Mouse (Mus musculus) ES-E14 (cell line): ENCODE data around the gene Hdac9. TPM values are rescaled to one million over a fixed set of nuclear protein-coding genes. Genes with fewer than 3 reads are reported as not detected.

Experiments
- DNase-seq: peaks from one replicate; pipeline ENCODE4 v3.0.0-alpha.2; 2013; ENCODE audit warnings: low read depth, low spot score
- H3K27ac ChIP-seq: 2 replicates; pipeline ENCODE4 v1.5.1; 2012; ENCODE audit warnings: low read depth, mild to moderate bottlenecking, low read length, moderate library complexity, mixed read lengths; ENCODE audit not compliant: poor library complexity, insufficient read depth, severe bottlenecking
- H3K36me3 ChIP-seq: 2 replicates; pipeline ENCODE4 v1.6.1; 2012; ENCODE audit warnings: mild to moderate bottlenecking, low read length, moderate library complexity, mixed read lengths; ENCODE audit not compliant: control insufficient read depth, poor library complexity, insufficient read depth, severe bottlenecking
- H3K4me1 ChIP-seq, 2 experiments: fragments of 150-350 bp in 1 of 2; sonication (generic) in 1 of 2; 2 replicates each; pipeline ENCODE4 v1.6.1; 2012; ENCODE audit warnings: low read length in 2 of 2, mild to moderate bottlenecking in 1 of 2, mixed read lengths in 1 of 2; ENCODE audit not compliant: control insufficient read depth in 2 of 2, insufficient read depth in 2 of 2, poor library complexity in 1 of 2
- H3K4me3 ChIP-seq, 2 experiments: fragments of 150-350 bp in 1 of 2; sonication (generic) in 1 of 2; 2 replicates each; pipeline ENCODE4 v1.5.1; 2012; ENCODE audit warnings: low read length in 2 of 2, low read depth in 1 of 2, mild to moderate bottlenecking in 1 of 2, mixed read lengths in 1 of 2; ENCODE audit not compliant: insufficient read depth in 1 of 2, poor library complexity in 1 of 2, severe bottlenecking in 1 of 2
- H3K9ac ChIP-seq: 2 replicates; pipeline ENCODE4 v1.6.1; 2012; ENCODE audit warnings: low read depth, mild to moderate bottlenecking, low read length, mixed read lengths; ENCODE audit not compliant: poor library complexity, insufficient read depth, severe bottlenecking
- H3K9me3 ChIP-seq: fragments of 150-350 bp; sonication (generic); 2 replicates; pipeline ENCODE4 v1.6.1; 2012; ENCODE audit warnings: low read depth, mild to moderate bottlenecking, low read length; ENCODE audit not compliant: control insufficient read depth, insufficient read depth
- CHD2 ChIP-seq: IDR thresholded peaks from 2 replicates; pipeline ENCODE4 v1.6.1; 2014; ENCODE audit warnings: mild to moderate bottlenecking, low read depth, low read length, inconsistent platforms
- HCFC1 ChIP-seq: IDR thresholded peaks from 2 replicates; pipeline ENCODE4 v1.6.1; 2012; ENCODE audit warnings: low read length, inconsistent platforms, borderline replicate concordance; ENCODE audit not compliant: insufficient read depth
- MAFK ChIP-seq: IDR thresholded peaks from 2 replicates; pipeline ENCODE4 v1.6.1; 2014; ENCODE audit warnings: mild to moderate bottlenecking, low read depth, low read length, inconsistent platforms; ENCODE audit not compliant: insufficient read depth
- ZC3H11A ChIP-seq: IDR thresholded peaks from 2 replicates; pipeline ENCODE4 v1.6.1; 2012; ENCODE audit warnings: low read depth, mild to moderate bottlenecking, inconsistent platforms, low read length, borderline replicate concordance
- ZNF384 ChIP-seq: IDR thresholded peaks from 2 replicates; pipeline ENCODE4 v1.6.1; 2012; ENCODE audit warnings: low read depth, low read length, inconsistent platforms
- in situ Hi-C, 2 experiments: fragments of 600-800 bp; cut with MboI; formaldehyde crosslinking; loops; one replicate each; pipeline ENCODE4 v1.15.1; 2025; ENCODE audit warnings: low sequenced_read_pairs in 2 of 2, inconsistent platforms in 1 of 2; ENCODE audit not compliant: unreplicated experiment in 2 of 2
- total RNA-seq: library from RNA; depleted of rRNA; stranded (reverse); fragments of 300-350 nt; gene quantifications from 2 replicates; pipeline ENCODE4 v1.2.3, GENCODE M21; 2012

The Hdac9 gene
- total RNA-seq, 1 experiment: 0.58 TPM

- Histone ChIP-seq H3K27ac (no peak overlapping the region), H3K36me3 (no peaks in the 10 kb centered on the region), H3K9ac (no peak overlapping the region), H3K4me3 (no peak overlapping the region), H3K4me1 (no peaks in the 10 kb centered on the region), H3K9me3 (no peaks in the 10 kb centered on the region)
- in situ Hi-C loops: no loop called here
- no peak for TF ChIP-seq MAFK
- TF ChIP-seq HCFC1: no peak
- no peak for TF ChIP-seq ZNF384
- no peak for TF ChIP-seq ZC3H11A
- no peak for TF ChIP-seq CHD2
- no peak for DNase-seq
Measured at GRCm38 (mm10) chr12:34811673-34812613, 105.0 kb downstream of the Hdac9 start.

- H3K4me3 ChIP-seq: no peak overlapping the region
- in situ Hi-C loops: no loop called here
- TF ChIP-seq MAFK: no peak
- no peak for TF ChIP-seq ZC3H11A
- no peak for TF ChIP-seq HCFC1
- TF ChIP-seq ZNF384: no peak
- no peak for TF ChIP-seq CHD2
- no peak overlapping the region for H3K9ac ChIP-seq
- DNase-seq: no peak
- H3K36me3 ChIP-seq: no peaks in the 10 kb centered on the region
- H3K9me3 ChIP-seq: no peaks in the 10 kb centered on the region
- no peak overlapping the region for H3K27ac ChIP-seq
- H3K4me1 ChIP-seq: no peaks in the 10 kb centered on the region
Measured at GRCm38 (mm10) chr12:34810221-34810620, 106.7 kb downstream of the Hdac9 start.

GRCm38 (mm10) chr12:34808180-34808579 lies 108.7 kb downstream of the Hdac9 start:
- Histone ChIP-seq H3K9ac (no peak overlapping the region), H3K9me3 (no peaks in the 10 kb centered on the region), H3K4me3 (no peak overlapping the region), H3K36me3 (no peaks in the 10 kb centered on the region), H3K27ac (no peak overlapping the region), H3K4me1 (no peaks in the 10 kb centered on the region)
- in situ Hi-C loops: no loop called here
- TF ChIP-seq MAFK (no peak), ZC3H11A (no peak), ZNF384 (no peak), HCFC1 (no peak), CHD2 (no peak)
- no peak for DNase-seq

- in situ Hi-C loops: no loop called here
- Histone ChIP-seq H3K27ac (no peak overlapping the region), H3K4me3 (no peak overlapping the region), H3K9ac (no peak overlapping the region), H3K4me1 (no peaks in the 10 kb centered on the region), H3K36me3 (no peaks in the 10 kb centered on the region), H3K9me3 (no peaks in the 10 kb centered on the region)
- no peak for DNase-seq
- TF ChIP-seq MAFK: no peak
- TF ChIP-seq HCFC1: no peak
- TF ChIP-seq ZNF384: no peak
- no peak for TF ChIP-seq ZC3H11A
- no peak for TF ChIP-seq CHD2
Measured at GRCm38 (mm10) chr12:34806528-34806927, 110.4 kb downstream of the Hdac9 start.
